Mouse (Mus musculus) liver, postnatal 0 days (tissue): ENCODE measurements around the gene D030056L22Rik.

ENCODE experiments used
- CTCF ChIP-seq: sonication (generic); IDR thresholded peaks from 2 replicates; pipeline ENCODE4 v1.5.1; 2016; ENCODE audit warnings: antibody characterized with exemption, low read depth
- EP300 ChIP-seq: IDR thresholded peaks from 2 replicates; pipeline ENCODE4 v1.6.1; 2016; ENCODE audit warnings: antibody characterized with exemption, low read depth, mild to moderate bottlenecking

GRCm38 (mm10) chr19:18743946-18744345, 31.0 kb downstream of the D030056L22Rik start:
- TF ChIP-seq CTCF (no peak), EP300 (no peak)
